Mouse (Mus musculus): ENCODE measurements around the gene Klhl29. TPM values are rescaled to one million over a fixed set of nuclear protein-coding genes. Genes with fewer than 3 reads are reported as not detected.
A peak's percentile ranks its signal among the peaks of the same experiment; 100 is the strongest.

Klhl29 gene
- total and polyA plus RNA-seq, 2 experiments from 2014 or later: 2.7 to 8.2 TPM

GRCm38 (mm10) chr12:5198254-5198653 is 177.2 kb downstream of the Klhl29 start:
- WGBS: 87% methylated on average over 4 of the region's 4 CpGs
- H3K36me3 ChIP-seq (ENCODE audit: insufficient read depth): no peaks in the 10 kb centered on the region
- H3K27ac ChIP-seq (ENCODE audit: low read depth, low read length): no peak overlapping the region
- no peaks in the 10 kb centered on the region for H3K27me3 ChIP-seq (ENCODE audit: insufficient read depth, low read length)
- no peak for TF ChIP-seq CTCF (IDR thresholded peaks at IDR 0.05; ENCODE audit: low read depth)
- peaks cover 6% of the 10 kb centered on the region; the same call in 1 of the 2 replicates for H3K4me1 ChIP-seq (ENCODE audit: insufficient read depth)
- DNase-seq (no peak), ATAC-seq (no peak)
- no peak overlapping the region for H3K4me2 ChIP-seq (ENCODE audit: low read depth)
- no peak overlapping the region for H3K9ac ChIP-seq
- H3K9me3 ChIP-seq (ENCODE audit: low read length): no peaks in the 10 kb centered on the region
- no peak overlapping the region for H3K4me3 ChIP-seq (ENCODE audit: low read depth, low read length)

- Histone ChIP-seq H3K9me3 (ENCODE audit: low read length) (no peaks in the 10 kb centered on the region), H3K9ac (no peak overlapping the region), H3K27ac (ENCODE audit: low read depth, low read length) (no peak overlapping the region; the same call in 1 of the 2 replicates), H3K4me3 (ENCODE audit: low read depth, low read length) (no peak overlapping the region), H3K4me2 (ENCODE audit: low read depth) (no peak overlapping the region), H3K27me3 (ENCODE audit: insufficient read depth, low read length) (no peaks in the 10 kb centered on the region), H3K36me3 (ENCODE audit: insufficient read depth) (no peaks in the 10 kb centered on the region), H3K4me1 (ENCODE audit: insufficient read depth) (peaks cover 19% of the 10 kb centered on the region)
- 32% methylated on average over 6 of the region's 6 CpGs for WGBS
- ATAC-seq (no peak), DNase-seq (peak; percentile 40)
- no peak for TF ChIP-seq CTCF (IDR thresholded peaks at IDR 0.05; ENCODE audit: low read depth)
These were observed 181.3 kb downstream of the Klhl29 start for GRCm38 (mm10) chr12:5194176-5194575.

GRCm38 (mm10) chr12:5192380-5192718 is 183.1 kb downstream of the Klhl29 start:
- 65% methylated on average over 9 of the region's 9 CpGs for WGBS
- Histone ChIP-seq H3K27me3 (ENCODE audit: insufficient read depth, low read length) (no peaks in the 10 kb centered on the region), H3K9ac (no peak overlapping the region), H3K9me3 (ENCODE audit: low read length) (no peaks in the 10 kb centered on the region), H3K4me2 (ENCODE audit: low read depth) (no peak overlapping the region), H3K27ac (ENCODE audit: low read depth, low read length) (no peak overlapping the region), H3K4me1 (ENCODE audit: insufficient read depth) (peaks cover 24% of the 10 kb centered on the region), H3K36me3 (ENCODE audit: insufficient read depth) (no peaks in the 10 kb centered on the region), H3K4me3 (ENCODE audit: low read depth, low read length) (no peak overlapping the region)
- TF ChIP-seq CTCF (IDR thresholded peaks at IDR 0.05; ENCODE audit: low read depth): no peak
- ATAC-seq (no peak), DNase-seq (no peak)

GRCm38 (mm10) chr12:5191628-5192379 is 183.7 kb downstream of the Klhl29 start:
- Histone ChIP-seq H3K4me1 (ENCODE audit: insufficient read depth) (peaks cover 24% of the 10 kb centered on the region), H3K4me2 (ENCODE audit: low read depth) (no peak overlapping the region; the same call in 1 of the 2 replicates), H3K27me3 (ENCODE audit: insufficient read depth, low read length) (no peaks in the 10 kb centered on the region), H3K36me3 (ENCODE audit: insufficient read depth) (no peaks in the 10 kb centered on the region), H3K4me3 (ENCODE audit: low read depth, low read length) (no peak overlapping the region), H3K27ac (ENCODE audit: low read depth, low read length) (no peak overlapping the region), H3K9me3 (ENCODE audit: low read length) (no peaks in the 10 kb centered on the region), H3K9ac (no peak overlapping the region)
- DNase-seq (no peak), ATAC-seq (peak; percentile 25; the same call in 1 of the 2 replicates)
- TF ChIP-seq CTCF (IDR thresholded peaks at IDR 0.05; ENCODE audit: low read depth): no peak
- 30% methylated on average over 14 of the region's 14 CpGs for WGBS

- Histone ChIP-seq H3K27ac (ENCODE audit: low read depth, low read length) (no peak overlapping the region), H3K9ac (no peak overlapping the region), H3K27me3 (ENCODE audit: insufficient read depth, low read length) (no peaks in the 10 kb centered on the region), H3K4me3 (ENCODE audit: low read depth, low read length) (no peak overlapping the region), H3K9me3 (ENCODE audit: low read length) (no peaks in the 10 kb centered on the region), H3K4me2 (ENCODE audit: low read depth) (no peak overlapping the region), H3K36me3 (ENCODE audit: insufficient read depth) (no peaks in the 10 kb centered on the region), H3K4me1 (ENCODE audit: insufficient read depth) (peaks cover 24% of the 10 kb centered on the region)
- ATAC-seq: no peak
- TF ChIP-seq CTCF (IDR thresholded peaks at IDR 0.05; ENCODE audit: low read depth): no peak
- DNase-seq: no peak
- 80% methylated on average over 4 of the region's 4 CpGs for WGBS
These were observed 184.3 kb downstream of the Klhl29 start for GRCm38 (mm10) chr12:5191206-5191605.

GRCm38 (mm10) chr12:5189446-5190150 is 185.9 kb downstream of the Klhl29 start:
- H3K27ac ChIP-seq (ENCODE audit: low read depth, low read length): no peak overlapping the region
- H3K27me3 ChIP-seq (ENCODE audit: insufficient read depth, low read length): no peaks in the 10 kb centered on the region
- peaks cover 24% of the 10 kb centered on the region for H3K4me1 ChIP-seq (ENCODE audit: insufficient read depth)
- no peaks in the 10 kb centered on the region for H3K9me3 ChIP-seq (ENCODE audit: low read length)
- H3K4me2 ChIP-seq (ENCODE audit: low read depth): no peak overlapping the region
- no peak for DNase-seq
- 39% methylated on average over 15 of the region's 15 CpGs for WGBS
- no peak overlapping the region for H3K9ac ChIP-seq
- peak; percentile 24; the same call in 1 of the 2 replicates for ATAC-seq
- no peaks in the 10 kb centered on the region for H3K36me3 ChIP-seq (ENCODE audit: insufficient read depth)
- no peak for TF ChIP-seq CTCF (IDR thresholded peaks at IDR 0.05; ENCODE audit: low read depth)
- no peak overlapping the region for H3K4me3 ChIP-seq (ENCODE audit: low read depth, low read length)

- DNase-seq (no peak), ATAC-seq (peak; percentile 21; the same call in 1 of the 2 replicates)
- 51% methylated on average over 7 of the region's 7 CpGs for WGBS
- H3K9ac ChIP-seq: no peak overlapping the region
- H3K4me1 ChIP-seq (ENCODE audit: insufficient read depth): peaks cover 18% of the 10 kb centered on the region
- no peak overlapping the region for H3K4me2 ChIP-seq (ENCODE audit: low read depth)
- H3K27ac ChIP-seq (ENCODE audit: low read depth, low read length): no peak overlapping the region
- peak; percentile 14; the same call in 1 of the 2 replicates for TF ChIP-seq CTCF (IDR thresholded peaks at IDR 0.05; ENCODE audit: low read depth)
- H3K4me3 ChIP-seq (ENCODE audit: low read depth, low read length): no peak overlapping the region
- no peaks in the 10 kb centered on the region for H3K36me3 ChIP-seq (ENCODE audit: insufficient read depth)
- H3K9me3 ChIP-seq (ENCODE audit: low read length): no peaks in the 10 kb centered on the region
- H3K27me3 ChIP-seq (ENCODE audit: insufficient read depth, low read length): no peaks in the 10 kb centered on the region
These were observed 186.6 kb downstream of the Klhl29 start for GRCm38 (mm10) chr12:5188899-5189298.

Measured in forebrain, postnatal 0 days (tissue).